Mouse (Mus musculus) forebrain, embryonic 11.5 days (tissue): ENCODE data around the gene Ndufb3. TPM values are rescaled to one million over a fixed set of nuclear protein-coding genes. Genes with fewer than 3 reads are reported as not detected.
"Not testable (repeated sequence)": the region's sequence is repeated elsewhere in the genome, so short reads cannot be mapped to it uniquely, and the experiment has no call there.

Experiments
- ATAC-seq: fragments of 200-750 bp; cut with Nextera tagmentation; replicated peaks from 2 replicates; pipeline ENCODE4 v1.8.0; 2017; ENCODE audit warnings: moderate TSS enrichment; ENCODE audit not compliant: low FRiP score
- DNase-seq: peaks from one replicate; pipeline ENCODE4 v3.0.0-alpha.2; 2017; ENCODE audit warnings: low spot score
- H3K27ac ChIP-seq: fragments of 300-500 bp; sonication (generic); 2 replicates; pipeline ENCODE4 v1.5.1; 2014; ENCODE audit warnings: low read depth, low read length
- H3K27me3 ChIP-seq: fragments of 300-500 bp; sonication (generic); 2 replicates; pipeline ENCODE4 v1.6.1; 2014; ENCODE audit warnings: mild to moderate bottlenecking, low read length, mixed read lengths; ENCODE audit not compliant: control insufficient read depth, insufficient read depth
- H3K36me3 ChIP-seq: fragments of 300-500 bp; sonication (generic); 2 replicates; pipeline ENCODE4 v1.6.1; 2014; ENCODE audit warnings: mild to moderate bottlenecking, low read length, moderate library complexity, mixed read lengths; ENCODE audit not compliant: control insufficient read depth, insufficient read depth
- H3K4me1 ChIP-seq: fragments of 300-500 bp; sonication (generic); replicated peaks from 2 replicates; pipeline ENCODE4 v1.6.1; 2014; ENCODE audit warnings: low read length, mixed read lengths; ENCODE audit not compliant: control insufficient read depth, insufficient read depth
- H3K4me2 ChIP-seq: fragments of 300-500 bp; sonication (generic); 2 replicates; pipeline ENCODE4 v1.6.1; 2014; ENCODE audit warnings: low read depth, mild to moderate bottlenecking, low read length, moderate library complexity, mixed read lengths; ENCODE audit not compliant: severe bottlenecking
- H3K4me3 ChIP-seq: fragments of 300-500 bp; sonication (generic); 2 replicates; pipeline ENCODE4 v1.5.1; 2014; ENCODE audit warnings: low read depth, low read length
- H3K9ac ChIP-seq: fragments of 300-500 bp; sonication (generic); 2 replicates; pipeline ENCODE4 v1.6.1; 2014; ENCODE audit warnings: low read length
- H3K9me3 ChIP-seq: fragments of 300-500 bp; sonication (generic); 2 replicates; pipeline ENCODE4 v1.6.1; 2016; ENCODE audit warnings: low read length, mixed read lengths; ENCODE audit not compliant: control insufficient read depth
- WGBS: fragments of 180-500 bp; shearing (Covaris S2); extraction: QIAGEN DNeasy Blood & Tissue Kit; methylation state at CpG from one replicate; pipeline ENCODE4 v1.1.7; 2014; 5-methylcytosine and 5-hydroxymethylcytosine counted together
- polyA plus RNA-seq: library from polyadenylated mRNA; unstranded; fragments of >200 nt; fragmentation: Nextera tagmentation; extraction: Ambion mirVana; gene quantifications from 2 replicates; pipeline ENCODE4 v1.2.1, GENCODE M21; 2014

The Ndufb3 gene
- polyA plus RNA-seq, 1 experiment from 2014 or later: 146 TPM

- 89% methylated on average over 2 of the region's 2 CpGs for WGBS
- Histone ChIP-seq H3K9ac (no peak overlapping the region), H3K27me3 (no peaks in the 10 kb centered on the region), H3K4me1 (no peaks in the 10 kb centered on the region), H3K4me2 (no peak overlapping the region), H3K9me3 (no peaks in the 10 kb centered on the region), H3K4me3 (no peak overlapping the region), H3K36me3 (no peaks in the 10 kb centered on the region), H3K27ac (no peak overlapping the region)
- DNase-seq: no peak
- no peak for ATAC-seq
Observed at GRCm38 (mm10) chr1:58579179-58579578, 7.0 kb upstream of the Ndufb3 start.

DNA sequence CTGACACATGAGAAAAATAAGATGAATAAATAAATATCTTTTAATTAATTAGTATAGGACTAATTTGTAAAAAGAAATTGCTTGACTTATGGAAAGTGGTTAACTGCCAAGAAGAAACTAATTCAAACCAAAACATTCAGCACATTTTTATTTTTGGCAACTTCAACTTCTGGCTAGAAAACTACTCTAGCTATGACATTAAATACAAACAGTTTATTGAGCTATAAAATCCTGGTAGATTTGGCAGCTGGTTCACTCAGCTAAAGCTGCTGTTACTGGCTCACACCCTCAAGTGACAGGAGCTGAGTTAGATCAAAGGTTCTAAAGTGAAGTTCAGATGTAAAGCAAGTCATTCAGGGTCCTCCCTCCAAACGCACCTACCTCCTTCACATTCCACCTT lies 3.6 kb upstream of the Ndufb3 start:
- Histone ChIP-seq H3K9ac (no peak overlapping the region), H3K4me1 (peaks cover 4% of the 10 kb centered on the region; the same call in 1 of the 2 replicates), H3K9me3 (no peaks in the 10 kb centered on the region), H3K4me3 (no peak overlapping the region), H3K27me3 (no peaks in the 10 kb centered on the region), H3K27ac (no peak overlapping the region), H3K4me2 (no peak overlapping the region), H3K36me3 (no peaks in the 10 kb centered on the region)
- no peak for DNase-seq
- 86% methylated on average over 1 of the region's 1 CpGs for WGBS
- no peak for ATAC-seq

DNA sequence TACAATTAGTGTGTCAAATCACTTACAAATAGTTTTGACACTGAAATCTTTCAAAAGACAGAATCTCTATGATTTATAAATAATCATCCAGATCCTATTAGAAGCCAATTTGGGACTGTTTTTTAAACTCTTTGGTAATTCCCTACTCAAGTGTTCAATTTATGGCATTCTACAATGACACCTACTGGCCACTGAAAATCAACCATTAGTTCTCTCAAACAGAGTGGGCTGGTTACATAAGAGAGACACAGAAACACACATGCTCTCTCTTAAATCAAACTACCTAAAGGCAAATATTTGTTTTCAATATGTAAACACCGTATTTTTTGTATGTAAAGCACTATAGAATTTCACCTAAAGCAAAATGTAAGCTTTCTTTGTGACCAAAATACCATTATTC lies 1.9 kb upstream of the Ndufb3 start:
- no peak overlapping the region for H3K9ac ChIP-seq
- ATAC-seq (no peak), DNase-seq (no peak)
- H3K4me3 ChIP-seq: no peak overlapping the region
- H3K4me1 ChIP-seq: peaks cover 4% of the 10 kb centered on the region; the same call in 1 of the 2 replicates
- WGBS: 75% methylated on average over 1 of the region's 1 CpGs
- no peaks in the 10 kb centered on the region for H3K27me3 ChIP-seq
- no peak overlapping the region for H3K4me2 ChIP-seq
- H3K36me3 ChIP-seq: no peaks in the 10 kb centered on the region
- no peaks in the 10 kb centered on the region for H3K9me3 ChIP-seq
- no peak overlapping the region for H3K27ac ChIP-seq

DNA sequence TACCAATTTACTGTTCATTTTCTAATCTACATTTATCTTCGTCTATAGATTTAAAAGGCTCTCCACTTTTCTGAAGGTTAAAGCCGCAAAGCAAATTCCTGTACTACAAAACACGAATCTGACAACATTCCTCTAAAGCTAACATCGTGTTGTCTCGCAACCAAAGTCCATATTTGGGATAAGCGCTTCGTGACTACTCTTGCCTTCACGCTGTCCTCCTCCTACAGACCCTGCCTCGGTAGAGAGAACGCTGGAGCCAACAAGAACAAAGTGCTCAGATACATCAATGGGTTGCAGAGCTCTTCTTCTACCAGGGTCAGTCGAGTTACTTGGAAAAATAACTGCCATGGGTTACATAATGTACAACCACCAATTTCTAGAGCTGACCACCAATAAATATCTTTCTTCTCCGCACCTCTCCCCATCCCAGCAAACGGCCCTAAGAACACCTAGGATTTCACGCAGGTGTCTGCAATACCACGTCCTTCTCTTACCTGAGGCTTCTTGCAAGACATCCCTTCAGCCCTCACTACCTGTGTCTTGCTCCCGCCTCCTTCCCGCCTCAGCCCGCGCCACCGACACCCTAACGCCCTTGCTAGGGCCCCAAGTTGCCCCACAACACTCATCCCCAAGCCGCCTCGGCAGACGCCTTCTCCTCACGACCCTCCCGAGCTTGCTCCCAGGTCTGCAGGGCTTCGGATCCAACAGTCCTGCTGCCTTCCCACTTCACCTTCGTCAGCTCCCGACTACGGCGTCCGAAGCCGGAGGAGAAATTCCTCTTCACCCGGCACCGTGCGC lies 612 bp upstream of the Ndufb3 start:
- WGBS: 7% methylated on average over 35 of the region's 36 CpGs
- H3K4me2 ChIP-seq: peak overlapping the region; percentile 83
- no peaks in the 10 kb centered on the region for H3K9me3 ChIP-seq
- peak; percentile 77 for ATAC-seq
- H3K27me3 ChIP-seq: no peaks in the 10 kb centered on the region
- peak overlapping the region; percentile 78 for H3K4me3 ChIP-seq
- H3K27ac ChIP-seq: no peak overlapping the region
- DNase-seq: no peak
- no peaks in the 10 kb centered on the region for H3K36me3 ChIP-seq
- peaks cover 4% of the 10 kb centered on the region; the same call in 1 of the 2 replicates for H3K4me1 ChIP-seq
- H3K9ac ChIP-seq: peak overlapping the region; percentile 70

DNA sequence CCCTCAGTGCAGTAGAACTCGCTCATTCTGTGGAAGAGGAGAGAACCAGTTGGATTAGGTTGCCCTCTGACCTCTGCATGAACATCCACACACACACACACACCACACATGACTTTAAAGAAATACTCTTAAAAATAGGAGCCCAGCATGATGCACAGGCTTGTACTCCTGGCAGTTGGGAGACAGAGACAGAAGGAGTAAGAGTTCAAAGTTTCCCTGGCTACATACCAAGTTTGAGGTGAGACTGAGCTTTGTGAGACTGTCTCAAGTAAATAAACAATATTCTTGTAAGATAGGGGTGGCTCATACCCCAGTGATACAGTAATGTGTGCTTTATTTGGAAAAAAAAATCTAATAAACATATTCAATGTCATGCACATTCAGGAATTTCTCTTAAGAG lies 1.3 kb downstream of the Ndufb3 start:
- H3K27ac ChIP-seq: no peak overlapping the region
- no peak overlapping the region for H3K4me3 ChIP-seq
- H3K9ac ChIP-seq: no peak overlapping the region
- ATAC-seq (no peak), DNase-seq (no peak)
- H3K4me1 ChIP-seq: peaks cover 4% of the 10 kb centered on the region; the same call in 1 of the 2 replicates
- 79% methylated on average over 1 of the region's 1 CpGs for WGBS
- H3K36me3 ChIP-seq: no peaks in the 10 kb centered on the region
- H3K9me3 ChIP-seq: no peaks in the 10 kb centered on the region
- H3K4me2 ChIP-seq: peak overlapping the region; percentile 61; the same call in 1 of the 2 replicates
- no peaks in the 10 kb centered on the region for H3K27me3 ChIP-seq

GRCm38 (mm10) chr1:58602681-58603080 lies 16.5 kb downstream of the Ndufb3 start:
- no peak overlapping the region for H3K27ac ChIP-seq
- DNase-seq (no peak), ATAC-seq (no peak)
- H3K4me1 ChIP-seq: no peaks in the 10 kb centered on the region
- H3K4me3 ChIP-seq: no peak overlapping the region
- 81% methylated on average over 4 of the region's 4 CpGs for WGBS
- no peak overlapping the region for H3K9ac ChIP-seq
- H3K36me3 ChIP-seq: no peaks in the 10 kb centered on the region
- no peaks in the 10 kb centered on the region for H3K27me3 ChIP-seq
- H3K9me3 ChIP-seq: no peaks in the 10 kb centered on the region
- H3K4me2 ChIP-seq: no peak overlapping the region

DNA sequence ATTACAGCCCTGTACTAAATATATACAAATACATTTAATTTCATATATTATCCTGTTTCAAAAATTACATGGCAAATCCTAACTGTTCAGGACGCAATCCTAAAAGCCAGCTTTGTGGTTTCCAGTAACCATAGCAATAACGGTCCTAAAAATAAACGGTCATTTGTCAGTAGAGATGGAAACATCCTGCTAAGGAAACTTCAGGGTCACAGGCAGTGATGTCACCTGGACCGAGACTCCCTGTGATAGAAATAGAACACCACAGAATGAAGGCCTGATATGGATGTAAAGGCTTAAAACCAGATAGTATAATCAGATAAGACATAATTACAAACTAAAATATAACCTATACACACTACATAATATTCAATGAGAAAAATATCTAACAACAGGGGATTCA lies 17.6 kb downstream of the Ndufb3 start:
- H3K9ac ChIP-seq: no peak overlapping the region
- no peak for DNase-seq
- H3K9me3 ChIP-seq: no peaks in the 10 kb centered on the region; the same call in 1 of the 2 replicates
- H3K27me3 ChIP-seq: no peaks in the 10 kb centered on the region
- H3K4me1 ChIP-seq: no peaks in the 10 kb centered on the region
- no peak overlapping the region for H3K4me2 ChIP-seq
- no peak overlapping the region for H3K4me3 ChIP-seq
- ATAC-seq: no peak
- H3K36me3 ChIP-seq: no peaks in the 10 kb centered on the region
- 90% methylated on average over 4 of the region's 4 CpGs for WGBS
- H3K27ac ChIP-seq: no peak overlapping the region

GRCm38 (mm10) chr1:58609591-58609990 lies 23.4 kb downstream of the Ndufb3 start:
- not testable (repeated sequence) for H3K4me2 ChIP-seq, ATAC-seq, H3K27ac ChIP-seq, DNase-seq, H3K9me3 ChIP-seq, H3K36me3 ChIP-seq, H3K9ac ChIP-seq, H3K4me1 ChIP-seq, H3K4me3 ChIP-seq, H3K27me3 ChIP-seq
- 89% methylated on average over 5 of the region's 5 CpGs for WGBS

DNA sequence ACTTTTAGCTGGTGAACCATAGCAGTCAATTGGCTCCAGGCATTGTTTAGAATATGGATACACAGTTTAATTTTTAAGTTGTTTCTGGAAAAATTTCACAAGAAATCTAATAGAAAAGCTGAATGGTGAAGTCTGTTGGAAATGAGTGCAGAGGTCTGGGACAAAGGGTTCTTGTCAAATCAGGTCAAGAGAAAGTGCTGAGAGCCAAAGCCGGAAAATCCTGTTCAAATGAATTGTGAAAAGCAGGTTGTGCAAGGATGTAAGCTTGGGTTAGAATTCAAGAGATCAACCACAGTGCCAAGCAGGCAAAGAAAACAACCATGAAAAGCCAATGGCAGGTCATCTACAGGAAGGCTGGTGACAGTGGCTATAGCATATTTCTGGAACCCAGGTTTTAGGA lies 24.0 kb downstream of the Ndufb3 start:
- Histone ChIP-seq H3K27ac (no peak overlapping the region), H3K9me3 (no peaks in the 10 kb centered on the region; the same call in 1 of the 2 replicates), H3K27me3 (no peaks in the 10 kb centered on the region), H3K9ac (no peak overlapping the region), H3K4me2 (no peak overlapping the region), H3K4me1 (no peaks in the 10 kb centered on the region), H3K4me3 (no peak overlapping the region), H3K36me3 (no peaks in the 10 kb centered on the region)
- DNase-seq: no peak
- 95% methylated on average over 1 of the region's 1 CpGs for WGBS
- ATAC-seq: no peak
